ENCODE assay signal across 14 mouse cellular contexts in the genomic region with DNA sequence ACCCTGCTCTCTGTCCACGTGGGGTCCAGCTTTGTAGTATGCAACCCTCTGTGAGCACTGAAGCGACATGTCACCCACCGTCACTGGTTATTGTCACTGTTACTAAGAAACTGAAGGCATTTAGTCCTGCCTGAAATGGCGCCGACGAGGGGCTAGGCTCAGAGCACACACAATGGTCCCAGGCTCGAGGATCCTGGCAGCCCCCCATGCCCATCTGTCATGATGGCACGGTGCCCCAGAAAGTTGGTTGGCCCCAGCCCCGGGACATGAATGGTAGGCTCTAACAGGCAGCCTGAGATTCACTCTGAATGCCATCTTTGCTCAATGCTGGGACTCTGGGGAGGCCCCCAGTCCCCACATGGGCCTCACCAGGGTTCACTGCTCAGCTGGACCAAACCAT.
DNase-seq lines count a peak whose midpoint lies in the region; ATAC-seq and TF ChIP-seq lines count a peak whose summit lies in the region.
"Had no signal": no experiment of that assay in that cellular context is flagged by ENCODE, and none has a peak within 500 bp of the region (broad histone marks: within the 10 kb centered on the region; RNA-seq: fewer than 3 reads in every experiment).

No protein-coding gene starts in this region.

- no peak for TF ChIP-seq CTCF in hindbrain, postnatal 0 days (IDR thresholded peaks at IDR 0.05; ENCODE audit: low read depth)

- H3K4me3 ChIP-seq in hindbrain, postnatal 0 days (ENCODE audit: low read length) = no peak overlapping the region
- no peak overlapping the region for H3K4me3 ChIP-seq in kidney, embryonic 14.5 days (ENCODE audit: low read length)
- H3K4me3 ChIP-seq: limb, embryonic 13.5 days had no signal

- no peaks in the 10 kb centered on the region for H3K36me3 ChIP-seq in hindbrain, postnatal 0 days (ENCODE audit: insufficient read depth, low read length)
- H3K36me3 ChIP-seq in kidney, embryonic 14.5 days (ENCODE audit: control insufficient read depth, insufficient read depth, low read length) = no peaks in the 10 kb centered on the region; the same call in 1 of the 2 replicates

- ATAC-seq in hindbrain, postnatal 0 days = peak; percentile 81
- no peak for ATAC-seq in kidney, embryonic 14.5 days (ENCODE audit: low FRiP score, low TSS enrichment)
- ATAC-seq: intestine, embryonic 16.5 days; liver, postnatal 0 days had no signal

- H3K9me3 ChIP-seq in hindbrain, postnatal 0 days (ENCODE audit: low read length) = no peaks in the 10 kb centered on the region
- no peaks in the 10 kb centered on the region for H3K9me3 ChIP-seq in kidney, embryonic 14.5 days (ENCODE audit: control insufficient read depth, low read length)
- H3K9me3 ChIP-seq: limb, embryonic 13.5 days had no signal

- H3K4me2 ChIP-seq in hindbrain, postnatal 0 days (ENCODE audit: low read depth, low read length) = no peak overlapping the region
- H3K4me2 ChIP-seq in kidney, embryonic 14.5 days (replicated peaks; ENCODE audit: low read depth, low read length) = no peak overlapping the region
- H3K4me2 ChIP-seq: limb, embryonic 13.5 days had no signal

- no peaks in the 10 kb centered on the region for H3K27me3 ChIP-seq in hindbrain, postnatal 0 days (ENCODE audit: insufficient read depth, low read length)
- no peaks in the 10 kb centered on the region for H3K27me3 ChIP-seq in kidney, embryonic 14.5 days (ENCODE audit: control insufficient read depth, insufficient read depth, low read length)
- H3K27me3 ChIP-seq: limb, embryonic 13.5 days had no signal

- WGBS in hindbrain, postnatal 0 days = 32% methylated on average over 9 of the region's 9 CpGs
- WGBS in kidney, embryonic 14.5 days = 93% methylated on average over 9 of the region's 9 CpGs

- peak; percentile 91 to 96 for DNase-seq in cerebellum, postnatal 14 days
- DNase-seq in cerebellum, adult 9-11 months = no peak
- peak; percentile 63 for DNase-seq in right cerebral cortex, postnatal 4 days
- DNase-seq in right cerebral cortex, postnatal 25 days = no peak
- DNase-seq in hindbrain, postnatal 0 days (ENCODE audit: low spot score) = peak; percentile 83
- no peak for DNase-seq in lung, postnatal 4 days
- no peak for DNase-seq in frontal cortex, postnatal 25 days (ENCODE audit: low spot score in 2 of 2)
- DNase-seq: heart, postnatal 14 days; kidney, postnatal 36 days; liver, postnatal 0 days had no signal

- peak overlapping the region; percentile 61 for H3K27ac ChIP-seq in hindbrain, postnatal 0 days
- no peak overlapping the region for H3K27ac ChIP-seq in kidney, embryonic 14.5 days (ENCODE audit: low read depth, low read length)
- H3K27ac ChIP-seq: limb, embryonic 13.5 days; macrophage had no signal

- no peak overlapping the region for H3K9ac ChIP-seq in hindbrain, postnatal 0 days (replicated peaks; ENCODE audit: low read length)
- no peak overlapping the region for H3K9ac ChIP-seq in kidney, embryonic 14.5 days (ENCODE audit: low read depth, low read length)
- H3K9ac ChIP-seq: limb, embryonic 13.5 days; liver, postnatal 0 days had no signal

- H3K4me1 ChIP-seq in hindbrain, postnatal 0 days (ENCODE audit: insufficient read depth, low read length) = peaks cover 42% of the 10 kb centered on the region
- no peaks in the 10 kb centered on the region for H3K4me1 ChIP-seq in kidney, embryonic 14.5 days (ENCODE audit: control insufficient read depth, insufficient read depth, low read length)

Comparison
In these comparisons a context has a peak if more than half of its experiments do, and no peak if none do; other contexts are left out.
1. DNase-seq: peak in cerebellum, postnatal 14 days (2 of 2), right cerebral cortex, postnatal 4 days (single experiment) and hindbrain, postnatal 0 days (single experiment); none in cerebellum, adult 9-11 months (single experiment), right cerebral cortex, postnatal 25 days (single experiment), lung, postnatal 4 days (0 of 2) and frontal cortex, postnatal 25 days (0 of 2).